Mouse (Mus musculus) MEL (cell line): ENCODE measurements around the gene Kansl1. TPM values are rescaled to one million over a fixed set of nuclear protein-coding genes. Genes with fewer than 3 reads are reported as not detected.

Experiments
- DNase-seq: peaks from one replicate; pipeline ENCODE4 v3.0.0; 2011; ENCODE audit warnings: low read depth, low spot score
- H3K27ac ChIP-seq: 2 replicates; pipeline ENCODE4 v1.5.1; 2012; ENCODE audit warnings: low read depth, mild to moderate bottlenecking, control low read depth, low read length, moderate library complexity; ENCODE audit not compliant: control insufficient read depth
- H3K27me3 ChIP-seq, 2 experiments: fragments of 150-350 bp in 1 of 2; sonication (generic) in 1 of 2; 2 replicates each; pipeline ENCODE4 v1.6.1; 2012; ENCODE audit warnings: low read length in 2 of 2, mild to moderate bottlenecking in 2 of 2, improper control_type of control experiment in 1 of 2, moderate library complexity in 1 of 2; ENCODE audit not compliant: insufficient read depth in 2 of 2, control insufficient read depth in 1 of 2
- H3K36me3 ChIP-seq, 2 experiments: 2 replicates each; pipeline ENCODE4 v1.6.1; 2012 to 2014; ENCODE audit warnings: low read length in 2 of 2, improper control_type of control experiment in 1 of 2, inconsistent platforms in 1 of 2, mild to moderate bottlenecking in 1 of 2; ENCODE audit not compliant: insufficient read depth in 2 of 2, control insufficient read depth in 1 of 2
- H3K4me1 ChIP-seq, 2 experiments: fragments of 150-350 bp in 1 of 2; sonication (generic) in 1 of 2; 2 replicates each; pipeline ENCODE4 v1.6.1; 2012; ENCODE audit warnings: low read length in 2 of 2, improper control_type of control experiment in 1 of 2, mild to moderate bottlenecking in 1 of 2; ENCODE audit not compliant: insufficient read depth in 2 of 2, control insufficient read depth in 1 of 2
- H3K4me3 ChIP-seq, 2 experiments: fragments of 150-350 bp in 1 of 2; sonication (generic) in 1 of 2; 2 replicates each; pipeline ENCODE4 v1.5.1; 2012; ENCODE audit warnings: low read depth in 2 of 2, low read length in 2 of 2, mild to moderate bottlenecking in 2 of 2, moderate library complexity in 2 of 2, control low read depth in 1 of 2, improper control_type of control experiment in 1 of 2; ENCODE audit not compliant: control insufficient read depth in 1 of 2, insufficient read depth in 1 of 2
- H3K79me2 ChIP-seq: 2 replicates; pipeline ENCODE4 v1.6.1; 2012; ENCODE audit warnings: mild to moderate bottlenecking, low read length, moderate library complexity; ENCODE audit not compliant: control insufficient read depth, poor library complexity, insufficient read depth
- H3K9ac ChIP-seq: 2 replicates; pipeline ENCODE4 v1.6.1; 2012; ENCODE audit warnings: low read depth, mild to moderate bottlenecking, control low read depth, low read length, moderate library complexity; ENCODE audit not compliant: control insufficient read depth, poor library complexity, severe bottlenecking
- H3K9me3 ChIP-seq: fragments of 150-350 bp; sonication (generic); replicated peaks from 2 replicates; pipeline ENCODE4 v1.6.1; 2012; ENCODE audit warnings: mild to moderate bottlenecking, low read length, improper control_type of control experiment, moderate library complexity; ENCODE audit not compliant: insufficient read depth
- CTCF ChIP-seq, 3 experiments: IDR thresholded peaks in 2 of 3; conservative IDR thresholded peaks in 1 of 3; 2 replicates each; pipeline ENCODE4 v1.5.1; 2011 to 2012; ENCODE audit warnings: low read length in 3 of 3, low read depth in 2 of 3, mild to moderate bottlenecking in 2 of 3, improper control_type of control experiment in 1 of 3, inconsistent platforms in 1 of 3, mixed read lengths in 1 of 3, moderate library complexity in 1 of 3; ENCODE audit not compliant: control insufficient read depth in 1 of 3, insufficient read depth in 1 of 3, poor library complexity in 1 of 3, severe bottlenecking in 1 of 3
- E2F4 ChIP-seq: IDR thresholded peaks from 2 replicates; pipeline ENCODE4 v1.6.1; 2011; ENCODE audit warnings: low read depth, low read length, improper control_type of control experiment, borderline replicate concordance
- EP300 ChIP-seq, 2 experiments: IDR thresholded peaks; 2 replicates each; pipeline ENCODE4 v1.6.1; 2011; ENCODE audit warnings: improper control_type of control experiment in 2 of 2, low read length in 2 of 2, low read depth in 1 of 2, mild to moderate bottlenecking in 1 of 2
- GABPA ChIP-seq: IDR thresholded peaks from 2 replicates; pipeline ENCODE4 v1.6.1; 2012; ENCODE audit warnings: low read depth, mild to moderate bottlenecking, inconsistent platforms, low read length, improper control_type of control experiment, moderate library complexity
- HCFC1 ChIP-seq: IDR thresholded peaks from 2 replicates; pipeline ENCODE4 v1.6.1; 2012; ENCODE audit warnings: low read depth, mild to moderate bottlenecking, inconsistent platforms, low read length, improper control_type of control experiment, moderate library complexity
- KAT2A ChIP-seq: conservative IDR thresholded peaks from 2 replicates; pipeline ENCODE4 v1.6.1; 2012; ENCODE audit warnings: low read depth, low read length, improper control_type of control experiment, inconsistent platforms
- MAFK ChIP-seq: IDR thresholded peaks from 2 replicates; pipeline ENCODE4 v1.6.1; 2011; ENCODE audit warnings: low read depth, mild to moderate bottlenecking, low read length, improper control_type of control experiment, borderline replicate concordance
- MAZ ChIP-seq: IDR thresholded peaks from 2 replicates; pipeline ENCODE4 v1.6.1; 2012; ENCODE audit warnings: low read depth, mild to moderate bottlenecking, inconsistent platforms, low read length, improper control_type of control experiment
- MEF2A ChIP-seq: IDR thresholded peaks from 2 replicates; pipeline ENCODE4 v1.6.1; 2014; ENCODE audit warnings: low read depth, mild to moderate bottlenecking, inconsistent platforms, low read length, improper control_type of control experiment; ENCODE audit not compliant: poor library complexity, insufficient replicate concordance, severe bottlenecking; ENCODE audit errors: extremely low read depth
- MYB ChIP-seq: IDR thresholded peaks from 2 replicates; pipeline ENCODE4 v1.6.1; 2011; ENCODE audit warnings: mild to moderate bottlenecking, low read depth, low read length, improper control_type of control experiment
- NRF1 ChIP-seq: IDR thresholded peaks from 2 replicates; pipeline ENCODE4 v1.6.1; 2014; ENCODE audit warnings: low read depth, mild to moderate bottlenecking, inconsistent platforms, low read length, improper control_type of control experiment, moderate library complexity; ENCODE audit not compliant: poor library complexity, insufficient read depth, severe bottlenecking
- POLR2A ChIP-seq, 2 experiments: IDR thresholded peaks; 2 replicates each; pipeline ENCODE4 v1.6.1; 2011 to 2012; ENCODE audit warnings: low read length in 2 of 2, mild to moderate bottlenecking in 2 of 2, control low read depth in 1 of 2, improper control_type of control experiment in 1 of 2, low read depth in 1 of 2, moderate library complexity in 1 of 2; ENCODE audit not compliant: control insufficient read depth in 1 of 2, insufficient read depth in 1 of 2, poor library complexity in 1 of 2
- POLR2AphosphoS2 ChIP-seq: IDR thresholded peaks from 2 replicates; pipeline ENCODE4 v1.6.1; 2011; ENCODE audit warnings: low read length, improper control_type of control experiment
- RAD21 ChIP-seq: IDR thresholded peaks from 2 replicates; pipeline ENCODE4 v1.6.1; 2011; ENCODE audit warnings: mild to moderate bottlenecking, low read depth, low read length, improper control_type of control experiment
- SMC3 ChIP-seq: IDR thresholded peaks from 2 replicates; pipeline ENCODE4 v1.6.1; 2011; ENCODE audit warnings: low read depth, low read length, improper control_type of control experiment
- TBP ChIP-seq: IDR thresholded peaks from 2 replicates; pipeline ENCODE4 v1.8.0; 2011; ENCODE audit warnings: low read depth, low read length, improper control_type of control experiment
- UBTF ChIP-seq: IDR thresholded peaks from 2 replicates; pipeline ENCODE4 v1.6.1; 2012; ENCODE audit warnings: low read depth, mild to moderate bottlenecking, inconsistent platforms, low read length, improper control_type of control experiment, moderate library complexity, borderline replicate concordance; ENCODE audit not compliant: insufficient read depth
- USF1 ChIP-seq: IDR thresholded peaks from 2 replicates; pipeline ENCODE4 v1.6.1; 2014; ENCODE audit warnings: low read depth, mild to moderate bottlenecking, inconsistent platforms, low read length, improper control_type of control experiment, moderate library complexity
- USF2 ChIP-seq, 2 experiments: IDR thresholded peaks; 2 replicates each; pipeline ENCODE4 v1.6.1; 2011 to 2012; ENCODE audit warnings: improper control_type of control experiment in 2 of 2, low read length in 2 of 2, borderline replicate concordance in 1 of 2, inconsistent platforms in 1 of 2, low read depth in 1 of 2, mild to moderate bottlenecking in 1 of 2; ENCODE audit not compliant: insufficient read depth in 1 of 2
- ZC3H11A ChIP-seq: IDR thresholded peaks from 2 replicates; pipeline ENCODE4 v1.6.1; 2012; ENCODE audit warnings: low read depth, mild to moderate bottlenecking, inconsistent platforms, low read length, improper control_type of control experiment
- ZMIZ1 ChIP-seq: IDR thresholded peaks from 2 replicates; pipeline ENCODE4 v1.6.1; 2012; ENCODE audit warnings: low read depth, mild to moderate bottlenecking, inconsistent platforms, low read length, improper control_type of control experiment, moderate library complexity
- ZNF384 ChIP-seq: IDR thresholded peaks from 2 replicates; pipeline ENCODE4 v1.6.1; 2012; ENCODE audit warnings: low read depth, mild to moderate bottlenecking, inconsistent platforms, low read length, improper control_type of control experiment
- polyA plus RNA-seq, 2 experiments: library from polyadenylated mRNA; stranded (reverse) in 1 of 2; unstranded in 1 of 2; fragments of >175 nt in 1 of 2; fragments of >200 nt in 1 of 2; gene quantifications; 2 replicates each; pipeline versions ENCODE4 v1.2.1 to v1.2.4; 2012; ENCODE audit warnings: low replicate concordance in 2 of 2, low read depth in 1 of 2; ENCODE audit not compliant: insufficient read length in 2 of 2, insufficient read depth in 1 of 2, missing spikeins in 1 of 2
- total RNA-seq: library from RNA; depleted of rRNA; stranded (reverse); fragments of 300-350 nt; gene quantifications from 2 replicates; pipeline ENCODE4 v1.2.3, GENCODE M21; 2012

Gene Kansl1
- total and polyA plus RNA-seq, 3 experiments, result 14.9 to 76.3 (median 56.4) TPM

DNA sequence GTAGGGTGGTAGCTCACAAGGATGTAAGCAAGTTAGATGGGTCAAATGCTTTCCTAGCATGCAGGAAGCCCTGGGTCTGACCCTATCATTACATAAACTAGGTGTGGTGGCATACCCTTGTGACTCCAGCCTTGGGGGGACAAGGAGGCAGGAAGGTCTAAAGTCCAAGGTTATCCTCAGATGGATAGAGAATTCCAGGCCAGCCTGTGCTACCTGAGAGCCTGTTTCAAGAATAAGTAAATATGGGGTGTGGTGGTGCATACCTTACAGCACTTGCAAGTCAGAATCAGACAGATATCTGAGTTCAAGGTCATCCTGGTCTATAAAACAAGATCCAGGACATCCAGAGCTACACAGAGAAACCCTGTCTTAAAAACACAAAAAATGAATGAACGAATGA, 141.2 kb downstream of the Kansl1 start:
- Histone ChIP-seq H3K36me3 (no peaks in the 10 kb centered on the region), H3K79me2 (no peaks in the 10 kb centered on the region), H3K4me3 (no peak overlapping the region), H3K27me3 (no peaks in the 10 kb centered on the region), H3K9ac (no peak overlapping the region), H3K9me3 (no peaks in the 10 kb centered on the region), H3K4me1 (no peaks in the 10 kb centered on the region), H3K27ac (no peak overlapping the region)
- DNase-seq, result no peak
- TF ChIP-seq EP300 (IDR thresholded peaks at IDR 0.05; ENCODE audit: low read depth in 1 of 2, low read length in 2 of 2) (no peak), POLR2A (IDR thresholded peaks at IDR 0.05; ENCODE audit: control insufficient read depth in 1 of 2, insufficient read depth in 1 of 2, low read depth in 1 of 2, low read length in 2 of 2, poor library complexity in 1 of 2) (no peak), E2F4 (no peak), UBTF (no peak), ZMIZ1 (no peak), MAZ (no peak), GABPA (no peak), TBP (no peak), KAT2A (no peak), ZNF384 (no peak), USF1 (no peak), POLR2AphosphoS2 (no peak), NRF1 (no peak)

DNA sequence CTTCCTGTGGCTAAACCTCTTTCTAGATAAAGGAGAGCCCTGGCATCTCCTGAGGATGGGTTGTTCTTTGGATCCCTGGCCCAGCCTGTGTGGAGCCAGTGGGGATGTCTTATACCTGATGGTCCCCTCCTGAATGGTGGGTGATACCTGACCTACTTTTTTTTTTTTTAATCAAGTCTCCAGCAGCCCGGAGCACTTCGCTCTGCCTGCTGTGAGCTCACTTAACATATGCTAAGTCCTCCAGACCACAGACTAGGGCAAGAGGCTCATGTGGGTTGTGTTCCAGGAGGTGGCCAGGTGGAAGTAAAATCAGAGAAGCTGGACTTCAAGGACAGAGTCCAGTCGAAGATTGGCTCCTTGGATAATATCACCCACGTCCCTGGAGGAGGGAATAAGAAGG, 146.5 kb downstream of the Kansl1 start:
- H3K9me3 ChIP-seq, result no peaks in the 10 kb centered on the region
- no peaks in the 10 kb centered on the region for H3K79me2 ChIP-seq
- H3K4me1 ChIP-seq, result peaks cover 5 to 22% of the 10 kb centered on the region in 2 experiments; a peak in 3 of 4 replicates
- H3K27me3 ChIP-seq, result no peaks in the 10 kb centered on the region
- no peak for DNase-seq
- H3K9ac ChIP-seq, result no peak overlapping the region
- no peak overlapping the region for H3K4me3 ChIP-seq
- no peak overlapping the region for H3K27ac ChIP-seq
- no peak for TF ChIP-seq SMC3
- TF ChIP-seq MAFK, result no peak
- no peak for TF ChIP-seq KAT2A
- TF ChIP-seq MYB, result no peak
- TF ChIP-seq ZC3H11A, result no peak
- TF ChIP-seq HCFC1, result no peak
- TF ChIP-seq CTCF (IDR thresholded peaks at IDR 0.05 in 2 of 3, conservative IDR thresholded peaks at IDR 0.05 in 1 of 3; ENCODE audit: control insufficient read depth in 1 of 3, insufficient read depth in 1 of 3, low read depth in 2 of 3, low read length in 3 of 3, poor library complexity in 1 of 3, severe bottlenecking in 1 of 3), result no peak
- TF ChIP-seq RAD21, result no peak
- TF ChIP-seq MEF2A, result no peak
- TF ChIP-seq USF2 (IDR thresholded peaks at IDR 0.05; ENCODE audit: borderline replicate concordance in 1 of 2, insufficient read depth in 1 of 2, low read depth in 1 of 2, low read length in 2 of 2), result no peak
- peaks cover 0 to 5% of the 10 kb centered on the region in 2 experiments; a peak in 2 of 4 replicates for H3K36me3 ChIP-seq
